Mouse (Mus musculus): ENCODE results near the gene Rpp14. TPM values are rescaled to one million over a fixed set of nuclear protein-coding genes. Genes with fewer than 3 reads are reported as not detected.

Rpp14 gene
- polyA plus RNA-seq, 1 experiment from 2014 or later, result 46.3 TPM

DNA sequence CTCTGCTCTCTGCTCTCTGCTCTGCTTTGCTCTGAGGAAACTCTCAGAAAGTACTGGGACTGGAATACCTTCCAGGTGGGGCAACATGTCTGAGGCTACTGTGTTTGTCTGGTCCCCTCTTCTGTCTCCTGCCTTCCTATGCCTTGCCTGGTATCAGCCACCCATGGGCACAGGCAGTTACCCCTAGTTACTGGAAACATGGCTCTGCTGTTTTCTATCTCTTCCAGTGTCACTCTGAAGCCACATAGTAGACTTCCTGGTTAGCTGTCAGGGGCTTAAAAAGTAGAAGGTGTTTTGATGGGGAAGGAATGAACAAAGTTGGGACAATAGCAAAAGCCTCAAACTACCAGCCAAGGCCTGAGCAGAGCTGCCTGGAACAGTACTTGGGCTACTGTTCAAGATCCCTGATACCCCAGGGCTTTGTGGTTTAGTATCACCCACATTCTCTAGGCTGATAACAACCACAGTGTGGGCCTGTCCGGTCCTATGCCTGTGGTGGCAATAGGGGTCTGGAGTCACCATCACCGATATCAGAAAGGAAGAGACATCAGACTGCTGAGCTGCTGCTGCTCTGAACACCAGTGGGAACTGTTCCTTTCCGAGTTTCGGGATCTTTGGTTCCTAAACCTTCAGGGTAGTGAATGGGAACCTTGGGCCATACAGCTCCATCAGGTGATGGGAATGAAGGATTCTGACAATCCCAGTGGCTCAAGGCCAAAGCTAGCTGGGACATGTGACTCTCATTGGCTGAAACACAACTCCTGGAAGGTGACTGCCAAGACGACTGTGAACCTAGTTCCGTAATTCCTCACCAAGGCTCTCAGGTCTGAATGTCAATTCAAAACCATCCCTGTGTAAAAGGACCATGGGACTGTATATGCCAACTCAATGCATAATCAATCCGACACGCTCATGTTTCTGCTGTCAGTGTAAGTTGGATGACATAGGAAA is 16.1 kb upstream of the Rpp14 start:
- ATAC-seq (replicated peaks), result no peak
- no peak overlapping the region for H3K27ac ChIP-seq
- 89% methylated on average over 8 of the region's 8 CpGs for WGBS

DNA sequence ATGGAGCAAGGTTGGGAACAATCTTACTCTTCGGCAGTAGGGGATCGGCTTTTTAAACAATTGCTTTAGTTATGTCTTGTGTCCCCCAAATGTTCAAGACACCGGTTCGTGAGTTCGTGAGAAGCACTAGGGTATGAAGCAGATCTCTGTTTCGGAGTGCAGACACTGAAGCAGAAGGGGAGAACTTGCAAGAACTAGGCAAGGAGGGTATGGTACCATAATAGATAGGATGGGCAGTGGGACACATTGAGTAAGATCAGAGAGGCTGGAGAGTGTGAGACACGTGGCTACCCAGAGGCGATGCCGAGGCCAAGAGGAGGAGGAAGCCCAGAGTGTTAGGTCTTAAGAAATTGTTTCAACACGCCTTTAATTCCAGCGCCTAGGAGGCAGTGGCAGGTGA is 551 bp downstream of the Rpp14 start:
- no peaks in the 10 kb centered on the region for H3K9me3 ChIP-seq
- peaks cover 15% of the 10 kb centered on the region for H3K4me1 ChIP-seq
- ATAC-seq (replicated peaks), result peak; percentile 65
- peak overlapping the region; percentile 92 for H3K27ac ChIP-seq
- H3K4me2 ChIP-seq, result peak overlapping the region; percentile 80
- no peaks in the 10 kb centered on the region for H3K27me3 ChIP-seq (replicated peaks)
- H3K9ac ChIP-seq, result peak overlapping the region; percentile 68
- H3K36me3 ChIP-seq (replicated peaks), result no peaks in the 10 kb centered on the region; the same call in 1 of the 2 replicates
- peak overlapping the region; percentile 63 for H3K4me3 ChIP-seq
- WGBS, result 3% methylated on average over 11 of the region's 11 CpGs

More for the DNA sequence above, 16.1 kb upstream of the Rpp14 start:
- no peak overlapping the region for H3K9ac ChIP-seq
- no peak overlapping the region for H3K4me2 ChIP-seq
- no peaks in the 10 kb centered on the region for H3K9me3 ChIP-seq
- no peak overlapping the region for H3K4me3 ChIP-seq
- no peaks in the 10 kb centered on the region for H3K27me3 ChIP-seq (replicated peaks)
- 0 out of 2 replicates have a peak, but pooled peaks cover 5% of the 10 kb centered on the region for H3K4me1 ChIP-seq
- H3K36me3 ChIP-seq (replicated peaks), result no peaks in the 10 kb centered on the region

DNA sequence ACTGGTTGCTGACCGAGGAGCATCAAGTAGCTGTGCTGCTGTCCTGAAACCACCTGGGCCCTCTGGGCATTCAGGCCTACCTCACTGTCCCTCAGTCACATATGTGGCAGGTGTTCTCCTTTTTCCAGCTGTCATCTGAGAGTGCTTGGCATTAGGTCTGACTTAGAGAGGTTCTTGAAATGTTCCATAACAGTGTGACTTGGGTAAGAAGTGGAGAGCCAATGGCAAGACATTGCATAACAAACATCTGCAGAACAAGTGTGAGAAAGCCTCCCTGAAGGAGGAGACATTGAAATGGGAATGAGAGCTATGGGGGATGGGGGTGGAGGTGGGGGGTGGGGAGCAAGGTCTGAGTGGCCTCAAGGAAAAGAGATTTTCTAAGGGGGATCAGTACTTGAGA is 2.8 kb downstream of the Rpp14 start:
- H3K9me3 ChIP-seq, result no peaks in the 10 kb centered on the region
- no peak overlapping the region for H3K4me2 ChIP-seq
- H3K27ac ChIP-seq, result no peak overlapping the region
- H3K4me3 ChIP-seq, result no peak overlapping the region
- ATAC-seq (replicated peaks), result no peak
- no peaks in the 10 kb centered on the region for H3K27me3 ChIP-seq (replicated peaks)
- peaks cover 15% of the 10 kb centered on the region for H3K4me1 ChIP-seq
- 92% methylated on average over 1 of the region's 1 CpGs for WGBS
- peaks cover 10% of the 10 kb centered on the region for H3K36me3 ChIP-seq (replicated peaks)
- no peak overlapping the region for H3K9ac ChIP-seq

DNA sequence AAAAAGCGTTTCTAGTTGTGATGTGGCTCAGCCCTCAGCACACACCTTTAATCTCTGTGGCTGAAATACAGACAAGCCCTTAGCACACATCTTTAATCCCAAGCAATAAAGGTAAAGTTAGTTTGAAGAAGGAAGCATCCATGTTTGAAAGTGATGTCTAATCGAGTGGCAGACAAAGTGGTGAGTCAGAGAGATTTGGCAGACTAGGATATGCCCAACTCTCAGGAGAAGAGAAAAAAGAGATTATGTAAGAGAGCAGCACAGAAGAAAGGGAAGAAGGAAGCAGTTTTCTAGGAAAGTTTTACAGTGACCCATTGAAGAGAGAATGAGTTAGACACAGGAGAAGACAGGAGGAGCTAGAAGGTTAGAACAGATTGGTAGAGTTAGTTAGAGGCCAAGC is 8.8 kb downstream of the Rpp14 start:
- H3K27ac ChIP-seq, result no peak overlapping the region
- peaks cover 23% of the 10 kb centered on the region for H3K36me3 ChIP-seq (replicated peaks)
- H3K9ac ChIP-seq, result no peak overlapping the region
- WGBS, result 88% methylated on average over 2 of the region's 2 CpGs
- H3K27me3 ChIP-seq (replicated peaks), result no peaks in the 10 kb centered on the region
- no peaks in the 10 kb centered on the region for H3K9me3 ChIP-seq
- ATAC-seq (replicated peaks), result no peak
- no peak overlapping the region for H3K4me2 ChIP-seq
- H3K4me3 ChIP-seq, result no peak overlapping the region
- H3K4me1 ChIP-seq, result no peaks in the 10 kb centered on the region

DNA sequence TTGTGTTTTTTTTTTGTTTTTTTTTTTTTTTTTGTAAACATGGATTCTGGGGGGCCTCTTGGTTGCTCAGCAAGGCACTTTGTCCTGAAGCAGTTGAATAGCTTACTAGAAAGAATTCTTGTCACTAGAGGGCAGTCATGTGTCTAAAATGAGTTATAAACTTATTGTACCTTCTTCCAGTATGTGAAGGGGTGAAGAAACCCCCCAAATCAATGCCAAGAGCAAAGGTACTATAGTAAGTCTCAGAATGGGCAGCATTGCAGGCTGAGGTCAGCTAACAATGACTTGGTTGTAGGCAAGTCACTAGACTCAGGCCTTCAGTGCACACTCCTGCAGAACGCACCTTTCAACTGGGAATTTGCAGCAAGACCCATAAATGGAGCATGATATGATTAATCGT is 12.4 kb downstream of the Rpp14 start:
- no peaks in the 10 kb centered on the region for H3K9me3 ChIP-seq
- peaks cover 15% of the 10 kb centered on the region for H3K36me3 ChIP-seq (replicated peaks)
- no peak overlapping the region for H3K27ac ChIP-seq
- H3K4me3 ChIP-seq, result no peak overlapping the region
- no peak overlapping the region for H3K4me2 ChIP-seq
- H3K4me1 ChIP-seq, result peaks cover under 1% of the 10 kb centered on the region; the same call in 1 of the 2 replicates
- ATAC-seq (replicated peaks), result peak; percentile 25; the same call in 1 of the 2 replicates
- 93% methylated on average over 2 of the region's 2 CpGs for WGBS
- H3K27me3 ChIP-seq (replicated peaks), result no peaks in the 10 kb centered on the region
- no peak overlapping the region for H3K9ac ChIP-seq

DNA sequence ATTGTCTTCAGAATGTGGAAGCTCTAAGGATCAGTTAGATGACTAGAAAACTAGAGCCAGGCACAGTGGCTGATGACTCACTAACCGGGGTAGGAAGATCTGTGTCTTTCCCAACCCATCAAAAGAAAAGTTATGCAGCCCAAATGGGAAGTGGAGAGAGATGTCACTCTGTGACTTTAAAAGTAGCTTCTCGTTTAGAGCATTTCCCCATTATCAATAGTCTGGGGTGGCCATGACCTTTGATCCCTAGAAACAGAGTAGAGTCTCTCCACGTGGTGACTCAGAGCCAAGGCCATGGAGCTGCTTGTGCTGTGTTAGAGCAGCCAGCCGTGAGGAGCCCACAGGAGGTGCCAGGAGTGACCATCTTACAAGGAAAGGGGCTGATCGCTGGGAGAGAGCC is 13.3 kb downstream of the Rpp14 start:
- ATAC-seq (replicated peaks), result no peak
- no peak overlapping the region for H3K27ac ChIP-seq

DNA sequence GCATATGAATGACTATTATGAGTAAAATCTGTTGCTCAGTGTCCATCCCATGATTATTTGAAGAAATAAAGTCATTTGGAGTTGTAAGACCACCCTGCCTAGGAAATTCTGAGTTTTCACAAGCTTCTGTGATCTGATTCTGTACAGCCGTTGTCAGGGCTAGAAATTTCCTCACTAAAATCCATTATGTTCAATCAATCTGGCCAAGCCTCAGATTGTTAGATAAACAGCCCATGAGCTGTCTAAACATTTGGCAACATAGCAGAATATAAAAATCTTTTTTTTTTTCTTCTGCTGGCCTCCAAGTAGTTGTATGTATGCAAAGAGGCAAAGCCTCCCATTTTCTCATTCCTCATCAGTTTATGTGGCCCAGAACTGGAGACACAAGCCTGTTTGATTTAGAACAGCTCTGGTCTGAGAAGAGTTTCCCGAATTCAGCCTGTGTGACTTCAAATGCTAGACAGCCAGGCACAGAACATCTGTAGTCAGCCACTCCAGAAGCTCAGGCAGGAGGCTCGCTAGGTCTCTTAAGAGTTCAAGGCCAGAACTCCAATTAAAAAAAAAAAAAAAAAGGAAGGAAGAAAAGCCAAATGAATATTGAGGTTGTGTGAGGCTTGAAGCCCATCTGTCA is 14.9 kb downstream of the Rpp14 start:
- Histone ChIP-seq H3K9ac (no peak overlapping the region), H3K27me3 (replicated peaks) (no peaks in the 10 kb centered on the region), H3K4me2 (no peak overlapping the region), H3K4me3 (no peak overlapping the region), H3K4me1 (peaks cover 18% of the 10 kb centered on the region), H3K36me3 (replicated peaks) (peaks cover 5% of the 10 kb centered on the region), H3K9me3 (no peaks in the 10 kb centered on the region), H3K27ac (no peak overlapping the region)
- WGBS, result 75% methylated on average over 3 of the region's 3 CpGs
- no peak for ATAC-seq (replicated peaks)

More for the DNA sequence above, 13.3 kb downstream of the Rpp14 start:
- Histone ChIP-seq H3K4me1 (peaks cover 4% of the 10 kb centered on the region; the same call in 1 of the 2 replicates), H3K4me3 (no peak overlapping the region), H3K4me2 (no peak overlapping the region), H3K27me3 (replicated peaks) (no peaks in the 10 kb centered on the region), H3K9me3 (no peaks in the 10 kb centered on the region), H3K36me3 (replicated peaks) (peaks cover 12% of the 10 kb centered on the region), H3K9ac (no peak overlapping the region; the same call in 1 of the 2 replicates)
- 45% methylated on average over 5 of the region's 5 CpGs for WGBS

DNA sequence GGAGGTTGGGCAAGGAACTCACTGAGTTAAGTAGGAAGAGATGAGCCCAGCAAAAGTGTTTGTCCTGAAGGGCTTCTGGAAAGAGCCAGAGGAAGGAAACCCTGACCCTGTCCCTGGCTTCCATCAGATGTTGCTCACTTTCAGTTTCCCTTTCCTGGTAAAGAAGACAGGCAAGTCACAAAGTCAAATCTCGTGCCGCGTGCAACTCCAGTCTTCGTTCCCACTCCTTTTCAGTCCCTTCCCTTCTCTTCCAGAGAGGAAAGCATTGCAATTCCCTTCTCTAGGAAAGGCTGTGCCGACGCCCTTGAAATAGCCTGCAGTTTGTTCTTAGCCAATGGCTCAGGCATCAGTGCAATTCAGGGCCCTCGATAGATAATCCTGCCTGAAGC is 15.4 kb downstream of the Rpp14 start:
- Histone ChIP-seq H3K36me3 (replicated peaks) (0 out of 2 replicates have a peak, but pooled peaks cover 3% of the 10 kb centered on the region), H3K27ac (no peak overlapping the region), H3K4me3 (no peak overlapping the region), H3K4me2 (no peak overlapping the region), H3K27me3 (replicated peaks) (no peaks in the 10 kb centered on the region), H3K9ac (no peak overlapping the region), H3K9me3 (no peaks in the 10 kb centered on the region), H3K4me1 (peaks cover 22% of the 10 kb centered on the region)
- WGBS, result 75% methylated on average over 7 of the region's 7 CpGs
- no peak for ATAC-seq (replicated peaks)

DNA sequence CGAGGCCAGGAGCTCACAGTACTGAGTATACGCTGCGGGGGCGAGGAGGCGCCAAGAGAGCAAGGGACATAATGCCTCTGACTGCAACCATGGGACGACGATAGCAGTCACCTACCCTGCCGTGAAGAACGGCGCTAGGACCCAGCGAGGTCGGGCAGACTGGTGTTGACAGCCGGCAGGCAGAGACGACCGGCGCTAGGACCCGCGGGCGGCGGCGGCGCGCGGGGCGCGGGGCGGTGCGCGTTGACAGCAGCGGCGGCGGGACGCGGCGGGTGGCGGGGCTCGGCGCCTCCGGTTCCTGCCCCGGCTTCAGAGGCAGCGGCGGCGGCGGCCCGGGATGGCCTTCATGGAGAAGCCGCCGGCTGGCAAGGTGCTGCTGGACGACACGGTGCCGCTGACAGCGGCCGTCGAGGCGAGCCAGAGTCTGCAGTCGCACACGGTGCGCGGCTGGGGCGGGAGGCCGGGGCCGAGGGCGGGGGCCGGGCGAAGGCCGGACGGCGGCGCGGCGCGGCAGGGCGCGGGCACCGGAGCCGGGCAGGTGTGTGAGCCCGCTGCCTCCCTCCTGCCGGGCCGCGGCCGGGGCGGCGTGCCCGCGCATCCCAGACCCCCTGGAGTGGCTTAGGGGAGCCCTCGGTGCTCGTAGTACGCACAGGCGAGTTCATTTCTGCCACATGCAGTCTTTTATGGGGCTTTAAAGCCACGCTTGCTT is 18.0 kb downstream of the Rpp14 start, which contains the start of gene Pxk:
Gene Pxk, plus strand, starts transcription at position 234 of the 709 bp plus-strand sequence.
- no peaks in the 10 kb centered on the region for H3K27me3 ChIP-seq (replicated peaks)
- peak within 1 kb of the TSS; percentile 62 for H3K4me3 ChIP-seq
- H3K4me2 ChIP-seq, result peak within 1 kb of the TSS; percentile 71
- 0 out of 2 replicates have a peak, but pooled peaks cover 4% of the 10 kb centered on the region for H3K36me3 ChIP-seq (replicated peaks)
- H3K9me3 ChIP-seq, result no peaks in the 10 kb centered on the region
- peak within 1 kb of the TSS; percentile 82 for H3K27ac ChIP-seq
- H3K9ac ChIP-seq, result peak within 1 kb of the TSS; percentile 76
- H3K4me1 ChIP-seq, result peaks cover 34% of the 10 kb centered on the region
- peak; percentile 97 for ATAC-seq (replicated peaks)
- WGBS, result under 1% methylated on average over 60 of the region's 89 CpGs

DNA sequence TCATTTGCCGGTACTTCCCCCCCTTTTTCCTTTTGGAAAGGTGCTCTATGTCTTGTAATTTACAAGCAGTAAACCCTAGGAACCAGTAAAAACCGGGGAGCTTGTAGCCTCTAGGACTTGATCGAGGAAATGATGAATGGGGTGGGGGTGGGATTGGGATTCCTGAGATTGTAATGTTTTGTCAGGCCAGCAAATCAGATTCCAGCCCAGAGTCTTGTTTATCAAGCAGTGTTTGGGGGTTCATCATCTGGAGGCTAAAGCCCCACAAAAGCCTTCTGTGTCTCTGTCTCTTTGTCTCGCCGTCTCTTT is 18.5 kb downstream of the Rpp14 start:
- no peaks in the 10 kb centered on the region for H3K27me3 ChIP-seq (replicated peaks)
- peak; percentile 29 for ATAC-seq (replicated peaks)
- 0 out of 2 replicates have a peak, but pooled peaks cover 4% of the 10 kb centered on the region for H3K36me3 ChIP-seq (replicated peaks)
- H3K9ac ChIP-seq, result peak overlapping the region; percentile 76
- H3K4me1 ChIP-seq, result peaks cover 39% of the 10 kb centered on the region
- WGBS, result under 1% methylated on average over 5 of the region's 5 CpGs
- H3K4me3 ChIP-seq, result peak overlapping the region; percentile 62
- peak overlapping the region; percentile 82 for H3K27ac ChIP-seq
- H3K4me2 ChIP-seq, result peak overlapping the region; percentile 71
- H3K9me3 ChIP-seq, result no peaks in the 10 kb centered on the region

DNA sequence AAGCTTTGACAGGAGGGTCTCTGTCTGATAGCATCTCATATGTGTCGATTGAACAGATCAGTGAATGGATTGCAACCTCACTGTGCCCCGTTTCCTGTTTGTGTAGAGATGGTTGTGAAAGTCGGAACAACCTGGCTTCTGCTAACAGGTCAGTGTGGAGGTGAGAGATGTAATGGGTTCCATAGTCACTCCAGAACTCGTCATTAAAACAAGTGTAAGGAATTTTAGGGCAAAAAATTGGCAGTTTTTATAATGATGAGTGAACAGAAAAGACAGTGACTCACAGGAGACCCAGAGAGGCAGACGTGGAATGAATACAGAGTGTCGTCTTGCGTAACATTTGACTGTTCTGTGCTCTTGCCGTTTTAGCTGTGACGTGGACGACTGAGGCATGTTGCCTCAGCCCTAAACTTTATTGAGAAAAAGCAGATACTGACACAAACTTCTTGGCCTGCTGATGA is 19.4 kb downstream of the Rpp14 start:
- Histone ChIP-seq H3K4me2 (peak overlapping the region; percentile 71), H3K27me3 (replicated peaks) (no peaks in the 10 kb centered on the region), H3K9me3 (no peaks in the 10 kb centered on the region), H3K9ac (peak overlapping the region; percentile 76; the same call in 1 of the 2 replicates), H3K4me3 (peak overlapping the region; percentile 62), H3K4me1 (peaks cover 43% of the 10 kb centered on the region), H3K27ac (no peak overlapping the region), H3K36me3 (replicated peaks) (0 out of 2 replicates have a peak, but pooled peaks cover 4% of the 10 kb centered on the region)
- 71% methylated on average over 10 of the region's 10 CpGs for WGBS
- ATAC-seq (replicated peaks), result no peak

DNA sequence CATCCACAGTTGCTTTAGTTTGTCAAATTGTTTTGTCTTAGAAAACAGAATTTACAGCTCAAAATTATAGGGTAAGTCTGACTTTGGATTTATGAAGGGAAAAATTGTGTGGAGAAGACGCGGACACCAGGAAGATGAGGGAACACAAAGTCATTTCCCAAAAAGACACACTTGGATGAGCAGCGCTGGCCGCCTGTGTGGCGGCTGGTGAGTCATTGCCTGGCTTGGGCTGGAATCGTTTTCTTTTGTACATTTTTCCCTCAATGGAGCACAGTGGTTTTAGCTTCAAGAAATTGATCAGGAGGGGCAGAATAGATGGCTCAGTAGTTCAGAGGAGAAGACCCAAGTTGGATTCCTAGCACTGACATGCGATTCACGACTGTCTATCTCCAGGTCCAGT is 21.7 kb downstream of the Rpp14 start:
- H3K4me2 ChIP-seq, result no peak overlapping the region
- H3K36me3 ChIP-seq (replicated peaks), result 0 out of 2 replicates have a peak, but pooled peaks cover 4% of the 10 kb centered on the region
- WGBS, result 84% methylated on average over 8 of the region's 8 CpGs
- H3K27me3 ChIP-seq (replicated peaks), result no peaks in the 10 kb centered on the region
- peaks cover 43% of the 10 kb centered on the region for H3K4me1 ChIP-seq
- no peak for ATAC-seq (replicated peaks)
- no peak overlapping the region for H3K9ac ChIP-seq
- H3K4me3 ChIP-seq, result no peak overlapping the region
- no peaks in the 10 kb centered on the region for H3K9me3 ChIP-seq
- no peak overlapping the region for H3K27ac ChIP-seq
